Mouse (Mus musculus) lung, postnatal 0 days (tissue): Measurements from ENCODE around the gene Prr22.

Source experiments
- CTCF ChIP-seq: IDR thresholded peaks from 2 replicates; pipeline ENCODE4 v1.5.1; 2016; ENCODE audit warnings: antibody characterized with exemption, mild to moderate bottlenecking
- EP300 ChIP-seq: IDR thresholded peaks from 2 replicates; pipeline ENCODE4 v1.6.1; 2016; ENCODE audit warnings: antibody characterized with exemption, mild to moderate bottlenecking, control low read depth

DNA sequence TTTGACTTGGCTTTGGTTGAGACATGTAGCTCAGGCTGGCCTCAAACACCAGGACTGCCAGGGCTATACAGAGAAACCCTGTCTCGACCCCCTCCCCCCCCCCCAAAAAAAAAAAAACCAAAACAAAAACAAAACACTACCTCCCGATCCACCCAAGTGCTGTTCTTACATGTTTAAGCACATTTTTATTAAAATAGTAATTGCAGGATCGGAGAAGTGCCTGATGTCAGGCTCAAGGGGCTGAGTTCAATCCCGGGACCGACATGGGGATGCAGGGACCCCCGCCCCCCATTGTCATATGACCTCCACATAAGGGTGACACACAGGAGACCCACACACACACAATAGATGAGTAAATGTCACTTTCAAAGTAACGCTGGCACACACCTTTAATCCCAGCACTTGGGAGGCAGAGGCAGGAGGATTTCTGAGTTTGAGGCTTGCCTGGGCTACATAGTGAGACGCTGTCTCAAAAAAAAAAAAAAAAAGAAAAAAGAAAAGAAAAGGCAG lies 6.3 kb upstream of the Prr22 start:
- TF ChIP-seq CTCF (no peak), EP300 (no peak)
